Mouse (Mus musculus): ENCODE measurements around the gene Gpc3. TPM values are rescaled to one million over a fixed set of nuclear protein-coding genes. Genes with fewer than 3 reads are reported as not detected.
A peak's percentile ranks its signal among the peaks of the same experiment; 100 is the strongest.

Gpc3 gene
- polyA plus RNA-seq, 1 experiment from 2014 or later = 634 TPM

DNA sequence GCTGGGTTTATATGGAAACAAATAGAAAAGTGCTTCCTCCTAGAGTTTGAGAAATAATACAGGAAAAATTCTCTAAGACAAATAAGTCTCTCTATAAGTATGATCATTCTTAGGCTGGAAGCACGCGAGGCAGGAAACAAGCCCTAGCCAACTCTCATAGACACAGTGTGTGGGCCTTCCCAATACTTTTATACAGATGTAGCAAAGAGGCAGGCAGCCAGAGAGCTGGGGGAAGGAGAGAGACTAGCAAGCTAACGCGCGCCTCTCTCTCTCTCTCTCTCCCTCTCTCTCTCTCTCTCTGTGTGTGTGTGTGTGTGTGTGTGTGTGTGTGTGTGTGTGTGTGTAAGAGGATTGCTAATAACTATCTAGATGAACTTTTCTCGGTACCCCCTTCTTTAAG is 2.2 kb downstream of the Gpc3 start:
- H3K9me3 ChIP-seq (ENCODE audit: control insufficient read depth, low read length) = no peaks in the 10 kb centered on the region
- 24% methylated on average over 5 of the region's 6 CpGs for WGBS
- H3K27ac ChIP-seq (ENCODE audit: low read depth) = no peak overlapping the region
- peak overlapping the region; percentile 55 for H3K4me2 ChIP-seq (ENCODE audit: low read length)
- no peaks in the 10 kb centered on the region for H3K36me3 ChIP-seq (ENCODE audit: control insufficient read depth, insufficient read depth, low read length)
- peaks cover 6% of the 10 kb centered on the region; the same call in 1 of the 2 replicates for H3K4me1 ChIP-seq (replicated peaks; ENCODE audit: control insufficient read depth, insufficient read depth, low read length)
- H3K27me3 ChIP-seq (replicated peaks; ENCODE audit: control insufficient read depth, insufficient read depth, low read length) = 0 out of 2 replicates have a peak, but pooled peaks cover 2% of the 10 kb centered on the region
- no peak for ATAC-seq (replicated peaks; ENCODE audit: low FRiP score, low TSS enrichment, low read depth)
- peak overlapping the region; percentile 55 for H3K4me3 ChIP-seq (ENCODE audit: low read depth, low read length)
- no peak for DNase-seq (ENCODE audit: low spot score)
- peak overlapping the region; percentile 64 for H3K9ac ChIP-seq (ENCODE audit: low read length)

DNA sequence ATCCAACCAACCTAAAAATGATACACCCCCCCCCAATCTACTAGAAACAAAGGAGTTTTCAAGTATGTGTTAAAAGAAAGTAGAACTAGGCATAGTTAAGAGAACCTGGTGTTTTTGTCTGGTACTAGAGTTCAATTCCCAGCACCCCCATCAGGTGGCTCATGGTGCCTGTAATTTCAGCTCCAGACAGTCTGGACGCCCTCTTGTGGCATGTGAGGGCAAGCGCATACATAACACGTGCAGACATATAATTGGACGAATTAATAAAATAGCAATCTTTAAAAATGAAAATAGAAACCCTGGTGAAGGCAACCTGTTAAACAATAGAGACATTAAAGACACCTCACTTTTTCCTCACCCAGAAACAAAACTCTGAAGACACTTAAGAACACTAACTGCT is 10.6 kb downstream of the Gpc3 start:
- ATAC-seq (replicated peaks; ENCODE audit: low FRiP score, low TSS enrichment, low read depth) (no peak), DNase-seq (ENCODE audit: low spot score) (no peak)
- H3K36me3 ChIP-seq (ENCODE audit: control insufficient read depth, insufficient read depth, low read length) = 0 out of 2 replicates have a peak, but pooled peaks cover 2% of the 10 kb centered on the region
- H3K9ac ChIP-seq (ENCODE audit: low read length) = no peak overlapping the region
- no peaks in the 10 kb centered on the region for H3K4me1 ChIP-seq (replicated peaks; ENCODE audit: control insufficient read depth, insufficient read depth, low read length)
- H3K9me3 ChIP-seq (ENCODE audit: control insufficient read depth, low read length) = no peaks in the 10 kb centered on the region
- H3K4me2 ChIP-seq (ENCODE audit: low read length) = no peak overlapping the region
- no peak overlapping the region for H3K27ac ChIP-seq (ENCODE audit: low read depth)
- 71% methylated on average over 4 of the region's 4 CpGs for WGBS
- no peaks in the 10 kb centered on the region for H3K27me3 ChIP-seq (replicated peaks; ENCODE audit: control insufficient read depth, insufficient read depth, low read length)
- no peak overlapping the region for H3K4me3 ChIP-seq (ENCODE audit: low read depth, low read length)

DNA sequence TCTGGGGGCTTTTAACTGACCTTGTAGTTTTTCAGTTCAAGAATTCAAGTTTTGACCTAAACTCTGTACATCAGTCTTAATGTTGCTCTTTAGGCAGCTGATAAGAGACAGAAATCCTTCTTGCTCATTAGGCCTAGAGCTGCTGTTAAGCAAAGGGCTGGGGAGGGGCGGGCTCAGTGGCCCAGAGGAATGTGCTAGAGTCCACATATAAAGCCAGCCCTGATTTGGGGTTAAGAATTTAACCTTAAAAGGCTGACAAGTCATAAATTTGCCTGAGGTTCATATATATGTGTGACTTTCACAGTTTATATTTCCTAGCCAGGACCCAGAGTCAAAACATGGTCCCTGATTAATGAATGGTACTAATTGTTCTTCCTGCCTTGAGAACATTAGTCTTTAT is 14.5 kb downstream of the Gpc3 start:
- ATAC-seq (replicated peaks; ENCODE audit: low FRiP score, low TSS enrichment, low read depth) (no peak), DNase-seq (ENCODE audit: low spot score) (no peak)
- Histone ChIP-seq H3K27me3 (replicated peaks; ENCODE audit: control insufficient read depth, insufficient read depth, low read length) (no peaks in the 10 kb centered on the region), H3K4me3 (ENCODE audit: low read depth, low read length) (no peak overlapping the region), H3K9me3 (ENCODE audit: control insufficient read depth, low read length) (no peaks in the 10 kb centered on the region), H3K4me1 (replicated peaks; ENCODE audit: control insufficient read depth, insufficient read depth, low read length) (no peaks in the 10 kb centered on the region), H3K36me3 (ENCODE audit: control insufficient read depth, insufficient read depth, low read length) (no peaks in the 10 kb centered on the region), H3K27ac (ENCODE audit: low read depth) (no peak overlapping the region), H3K4me2 (ENCODE audit: low read length) (no peak overlapping the region), H3K9ac (ENCODE audit: low read length) (no peak overlapping the region)
- 44% methylated on average over 1 of the region's 1 CpGs for whole genome bisulfite sequencing

DNA sequence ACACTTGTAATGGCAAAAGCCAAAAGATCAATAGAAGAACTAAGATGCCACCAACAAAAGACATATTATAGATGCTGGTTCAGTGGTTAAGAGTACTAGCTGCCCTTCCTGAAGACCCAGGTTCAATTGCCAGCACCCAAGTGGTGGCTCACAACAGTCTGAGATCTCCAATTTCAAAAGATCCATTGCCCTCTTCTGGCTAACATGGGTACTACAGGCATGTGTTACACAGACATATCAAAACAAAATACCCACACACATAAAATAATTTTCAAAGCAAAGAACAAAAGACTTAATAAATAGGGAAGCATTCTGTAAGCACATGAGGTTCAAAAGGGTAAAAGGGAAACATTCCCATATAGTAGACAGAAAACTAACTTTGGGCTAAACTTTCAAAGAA is 26.1 kb downstream of the Gpc3 start:
- Histone ChIP-seq H3K27me3 (replicated peaks; ENCODE audit: control insufficient read depth, insufficient read depth, low read length) (no peaks in the 10 kb centered on the region), H3K36me3 (ENCODE audit: control insufficient read depth, insufficient read depth, low read length) (0 out of 2 replicates have a peak, but pooled peaks cover under 1% of the 10 kb centered on the region), H3K4me3 (ENCODE audit: low read depth, low read length) (no peak overlapping the region), H3K4me1 (replicated peaks; ENCODE audit: control insufficient read depth, insufficient read depth, low read length) (no peaks in the 10 kb centered on the region), H3K27ac (ENCODE audit: low read depth) (no peak overlapping the region), H3K4me2 (ENCODE audit: low read length) (no peak overlapping the region), H3K9me3 (ENCODE audit: control insufficient read depth, low read length) (no peaks in the 10 kb centered on the region), H3K9ac (ENCODE audit: low read length) (no peak overlapping the region)
- ATAC-seq (replicated peaks; ENCODE audit: low FRiP score, low TSS enrichment, low read depth) (no peak), DNase-seq (ENCODE audit: low spot score) (no peak)

- Histone ChIP-seq H3K4me2 (ENCODE audit: low read length) (no peak overlapping the region), H3K9me3 (ENCODE audit: control insufficient read depth, low read length) (no peaks in the 10 kb centered on the region), H3K27me3 (replicated peaks; ENCODE audit: control insufficient read depth, insufficient read depth, low read length) (no peaks in the 10 kb centered on the region), H3K27ac (ENCODE audit: low read depth) (no peak overlapping the region), H3K4me1 (replicated peaks; ENCODE audit: control insufficient read depth, insufficient read depth, low read length) (no peaks in the 10 kb centered on the region), H3K9ac (ENCODE audit: low read length) (no peak overlapping the region), H3K4me3 (ENCODE audit: low read depth, low read length) (no peak overlapping the region), H3K36me3 (ENCODE audit: control insufficient read depth, insufficient read depth, low read length) (no peaks in the 10 kb centered on the region)
- WGBS = 84% methylated on average over 4 of the region's 4 CpGs
- DNase-seq (ENCODE audit: low spot score) (no peak), ATAC-seq (replicated peaks; ENCODE audit: low FRiP score, low TSS enrichment, low read depth) (no peak)
Observed at GRCm38 (mm10) chrX:52559995-52560394, 53.8 kb downstream of the Gpc3 start.

DNA sequence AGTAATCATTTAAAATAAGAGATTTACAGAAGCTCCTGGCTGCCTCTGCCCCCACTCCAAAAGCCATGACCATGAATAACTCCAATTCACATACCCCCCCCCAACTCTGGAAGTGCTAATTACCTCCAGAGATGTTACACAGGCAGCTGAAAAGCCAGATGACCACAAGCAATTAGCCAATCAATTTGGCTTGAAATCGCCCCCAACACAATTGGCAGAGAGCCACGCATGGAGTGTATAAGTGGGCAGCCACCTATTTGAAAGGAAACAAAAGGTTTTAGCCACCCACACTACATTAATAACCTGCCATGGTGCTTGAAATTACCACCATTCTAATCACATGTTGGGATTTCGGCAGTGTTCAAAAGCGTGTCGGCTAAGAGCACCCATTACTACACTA is 55.2 kb downstream of the Gpc3 start:
- H3K4me3 ChIP-seq (ENCODE audit: low read depth, low read length) = no peak overlapping the region
- no peaks in the 10 kb centered on the region for H3K9me3 ChIP-seq (ENCODE audit: control insufficient read depth, low read length)
- ATAC-seq (replicated peaks; ENCODE audit: low FRiP score, low TSS enrichment, low read depth) (no peak), DNase-seq (ENCODE audit: low spot score) (no peak)
- H3K4me2 ChIP-seq (ENCODE audit: low read length) = no peak overlapping the region
- H3K9ac ChIP-seq (ENCODE audit: low read length) = no peak overlapping the region
- H3K27me3 ChIP-seq (replicated peaks; ENCODE audit: control insufficient read depth, insufficient read depth, low read length) = no peaks in the 10 kb centered on the region
- 85% methylated on average over 5 of the region's 5 CpGs for WGBS
- no peaks in the 10 kb centered on the region for H3K4me1 ChIP-seq (replicated peaks; ENCODE audit: control insufficient read depth, insufficient read depth, low read length)
- no peaks in the 10 kb centered on the region for H3K36me3 ChIP-seq (ENCODE audit: control insufficient read depth, insufficient read depth, low read length)
- no peak overlapping the region for H3K27ac ChIP-seq (ENCODE audit: low read depth)

- H3K4me3 ChIP-seq (ENCODE audit: low read depth, low read length) = no peak overlapping the region
- no peak for ATAC-seq (replicated peaks; ENCODE audit: low FRiP score, low TSS enrichment, low read depth)
- H3K9me3 ChIP-seq (ENCODE audit: control insufficient read depth, low read length) = no peaks in the 10 kb centered on the region
- peak overlapping the region; percentile 38; the same call in 1 of the 2 replicates for H3K27ac ChIP-seq (ENCODE audit: low read depth)
- WGBS = 50% methylated on average over 6 of the region's 6 CpGs
- no peaks in the 10 kb centered on the region for H3K27me3 ChIP-seq (replicated peaks; ENCODE audit: control insufficient read depth, insufficient read depth, low read length)
- no peak overlapping the region for H3K9ac ChIP-seq (ENCODE audit: low read length)
- no peak for DNase-seq (ENCODE audit: low spot score)
- no peak overlapping the region for H3K4me2 ChIP-seq (ENCODE audit: low read length)
- H3K4me1 ChIP-seq (replicated peaks; ENCODE audit: control insufficient read depth, insufficient read depth, low read length) = no peaks in the 10 kb centered on the region
- no peaks in the 10 kb centered on the region for H3K36me3 ChIP-seq (ENCODE audit: control insufficient read depth, insufficient read depth, low read length)
Observed at GRCm38 (mm10) chrX:52557489-52557888, 56.3 kb downstream of the Gpc3 start.

- Histone ChIP-seq H3K4me2 (ENCODE audit: low read length) (no peak overlapping the region), H3K27ac (ENCODE audit: low read depth) (no peak overlapping the region), H3K27me3 (replicated peaks; ENCODE audit: control insufficient read depth, insufficient read depth, low read length) (no peaks in the 10 kb centered on the region), H3K4me3 (ENCODE audit: low read depth, low read length) (no peak overlapping the region), H3K9me3 (ENCODE audit: control insufficient read depth, low read length) (no peaks in the 10 kb centered on the region), H3K4me1 (replicated peaks; ENCODE audit: control insufficient read depth, insufficient read depth, low read length) (no peaks in the 10 kb centered on the region; the same call in 1 of the 2 replicates), H3K36me3 (ENCODE audit: control insufficient read depth, insufficient read depth, low read length) (no peaks in the 10 kb centered on the region), H3K9ac (ENCODE audit: low read length) (no peak overlapping the region)
- ATAC-seq (replicated peaks; ENCODE audit: low FRiP score, low TSS enrichment, low read depth) (no peak), DNase-seq (ENCODE audit: low spot score) (no peak)
- 61% methylated on average over 1 of the region's 1 CpGs for WGBS
Observed at GRCm38 (mm10) chrX:52551296-52551695, 62.5 kb downstream of the Gpc3 start.

DNA sequence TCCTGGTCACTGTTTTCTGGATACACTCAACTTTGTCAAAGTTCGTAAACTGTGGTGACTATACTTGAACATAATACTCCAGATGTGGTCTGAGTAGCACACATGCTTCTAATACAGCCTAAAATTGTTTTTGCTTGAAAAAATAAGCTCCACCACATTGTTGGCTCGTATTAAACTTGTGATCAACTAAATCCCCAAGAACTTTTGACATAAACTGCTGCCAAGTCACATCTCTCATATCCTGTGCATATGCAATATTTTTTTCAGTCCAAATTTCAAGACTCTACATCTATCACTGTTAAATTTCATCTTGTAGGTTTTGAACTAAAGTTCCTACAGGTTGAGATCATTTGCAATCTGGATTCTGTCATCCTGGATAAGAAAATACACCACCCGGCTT is 69.1 kb downstream of the Gpc3 start:
- no peak for ATAC-seq (replicated peaks; ENCODE audit: low FRiP score, low TSS enrichment, low read depth)
- Histone ChIP-seq H3K9me3 (ENCODE audit: control insufficient read depth, low read length) (no peaks in the 10 kb centered on the region), H3K4me2 (ENCODE audit: low read length) (no peak overlapping the region), H3K36me3 (ENCODE audit: control insufficient read depth, insufficient read depth, low read length) (no peaks in the 10 kb centered on the region), H3K9ac (ENCODE audit: low read length) (no peak overlapping the region), H3K4me1 (replicated peaks; ENCODE audit: control insufficient read depth, insufficient read depth, low read length) (no peaks in the 10 kb centered on the region; the same call in 1 of the 2 replicates), H3K4me3 (ENCODE audit: low read depth, low read length) (no peak overlapping the region), H3K27ac (ENCODE audit: low read depth) (0 out of 2 replicates have a peak overlapping the region, but pooled peaks have one; percentile 11), H3K27me3 (replicated peaks; ENCODE audit: control insufficient read depth, insufficient read depth, low read length) (no peaks in the 10 kb centered on the region; the same call in 1 of the 2 replicates)
- DNase-seq (ENCODE audit: low spot score) = no peak
- 61% methylated on average over 3 of the region's 3 CpGs for WGBS

Measured in intestine, embryonic 14.5 days (tissue).